Mouse (Mus musculus) neural tube, embryonic 15.5 days (tissue): ENCODE results near the gene Rnf114. TPM values are rescaled to one million over a fixed set of nuclear protein-coding genes. Genes with fewer than 3 reads are reported as not detected.

ENCODE experiments used
- ATAC-seq: fragments of 200-750 bp; cut with Nextera tagmentation; 2 replicates; pipeline ENCODE4 v1.8.0; 2017; ENCODE audit warnings: mild to moderate bottlenecking, moderate TSS enrichment, moderate library complexity; ENCODE audit not compliant: low FRiP score
- H3K27ac ChIP-seq: fragments of 300-500 bp; sonication (generic); replicated peaks from 2 replicates; pipeline ENCODE4 v1.5.1; 2015; ENCODE audit warnings: mild to moderate bottlenecking, inconsistent platforms
- H3K27me3 ChIP-seq: fragments of 300-500 bp; sonication (generic); replicated peaks from 2 replicates; pipeline ENCODE4 v1.6.1; 2015; ENCODE audit warnings: inconsistent platforms
- H3K36me3 ChIP-seq: fragments of 300-500 bp; sonication (generic); 2 replicates; pipeline ENCODE4 v1.6.1; 2015; ENCODE audit warnings: inconsistent platforms
- H3K4me1 ChIP-seq: fragments of 300-500 bp; sonication (generic); 2 replicates; pipeline ENCODE4 v1.6.1; 2015; ENCODE audit warnings: inconsistent platforms
- H3K4me2 ChIP-seq: fragments of 300-500 bp; sonication (generic); 2 replicates; pipeline ENCODE4 v1.6.1; 2015; ENCODE audit warnings: inconsistent platforms, mild to moderate bottlenecking, moderate library complexity
- H3K4me3 ChIP-seq: fragments of 300-500 bp; sonication (generic); replicated peaks from 2 replicates; pipeline ENCODE4 v1.5.1; 2015; ENCODE audit warnings: mild to moderate bottlenecking, inconsistent platforms
- H3K9ac ChIP-seq: fragments of 300-500 bp; sonication (generic); replicated peaks from 2 replicates; pipeline ENCODE4 v1.6.1; 2015; ENCODE audit warnings: mild to moderate bottlenecking, inconsistent platforms
- H3K9me3 ChIP-seq: fragments of 300-500 bp; sonication (generic); replicated peaks from 2 replicates; pipeline ENCODE4 v1.6.1; 2016; ENCODE audit warnings: inconsistent platforms
- WGBS: fragments of 180-500 bp; shearing (Covaris S2); methylation state at CpG from one replicate; pipeline ENCODE4 v1.1.7; 2015; ENCODE audit warnings: mixed read lengths; 5-methylcytosine and 5-hydroxymethylcytosine counted together
- polyA plus RNA-seq: library from polyadenylated mRNA; unstranded; fragments of >200 nt; fragmentation: Nextera tagmentation; extraction: Ambion mirVana; gene quantifications from 2 replicates; pipeline ENCODE4 v1.2.1, GENCODE M21; 2015

The Rnf114 gene
- polyA plus RNA-seq, 1 experiment from 2014 or later: 98.4 TPM

DNA sequence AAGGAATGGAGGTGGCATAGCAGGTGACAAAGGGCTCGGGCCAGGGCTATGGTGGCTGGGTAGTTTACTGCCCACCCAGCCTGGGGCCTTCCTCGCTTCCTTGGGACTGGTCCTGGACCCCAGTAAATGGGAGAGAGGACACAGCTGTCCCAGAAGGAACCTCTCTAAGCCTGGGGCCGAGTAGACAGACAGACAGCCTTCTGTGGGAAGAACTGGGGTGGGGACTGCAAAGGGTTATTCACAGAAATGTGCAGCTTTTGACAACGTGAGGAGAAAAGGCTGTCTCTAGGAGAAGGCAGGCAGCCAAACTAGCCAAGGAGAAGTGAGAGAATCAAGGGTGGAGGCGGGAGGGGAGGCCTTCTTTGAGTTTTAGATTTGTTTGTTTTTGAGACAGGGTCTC, 52.0 kb downstream of the Rnf114 start:
- H3K27me3 ChIP-seq: peaks cover 12% of the 10 kb centered on the region
- H3K9me3 ChIP-seq: no peaks in the 10 kb centered on the region
- 65% methylated on average over 5 of the region's 5 CpGs for WGBS
- H3K9ac ChIP-seq: no peak overlapping the region
- H3K27ac ChIP-seq: peak overlapping the region; percentile 72; the same call in 1 of the 2 replicates
- no peak for ATAC-seq
- H3K36me3 ChIP-seq: no peaks in the 10 kb centered on the region
- H3K4me1 ChIP-seq: peaks cover 27% of the 10 kb centered on the region
- no peak overlapping the region for H3K4me2 ChIP-seq
- H3K4me3 ChIP-seq: no peak overlapping the region

DNA sequence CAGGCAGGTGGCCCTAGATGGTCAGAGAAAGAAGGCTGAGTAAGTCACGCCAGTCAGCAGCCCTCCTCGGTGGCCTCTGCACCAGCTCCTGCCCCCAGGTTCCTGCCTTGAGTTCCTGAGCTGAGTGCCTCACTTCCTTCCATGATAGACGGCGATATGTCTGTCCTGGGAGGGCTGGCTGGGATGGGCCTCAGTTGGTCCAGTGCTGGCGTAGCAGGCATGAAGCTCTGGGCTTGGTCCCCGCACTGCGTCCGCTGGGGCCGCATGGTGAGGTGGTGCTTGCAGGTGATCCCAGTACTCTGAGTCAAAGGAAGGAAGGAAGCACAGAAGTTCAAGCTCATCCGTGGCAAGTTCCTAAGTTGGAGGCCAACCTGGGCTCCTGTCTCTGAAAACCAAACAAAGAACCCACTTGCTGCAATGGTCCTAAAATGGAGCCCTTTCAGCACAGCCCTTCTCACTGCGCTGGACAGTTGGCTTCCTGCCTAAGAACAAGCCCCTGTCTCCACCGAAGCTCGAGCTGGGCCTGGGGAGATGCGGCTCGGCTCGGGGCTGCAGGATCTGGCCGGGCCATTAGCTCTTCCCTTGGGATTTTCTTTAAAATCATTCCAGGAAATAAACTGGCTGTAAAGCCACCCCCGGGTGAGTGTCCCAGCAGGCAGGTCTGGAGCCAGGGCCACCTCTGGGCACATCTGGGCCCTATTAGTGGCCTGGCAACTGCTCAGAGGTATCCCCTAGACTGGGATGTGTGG, 54.2 kb downstream of the Rnf114 start:
- WGBS: 74% methylated on average over 18 of the region's 18 CpGs
- Histone ChIP-seq H3K9ac (no peak overlapping the region), H3K4me1 (peaks cover 16% of the 10 kb centered on the region), H3K9me3 (no peaks in the 10 kb centered on the region), H3K27me3 (no peaks in the 10 kb centered on the region), H3K36me3 (no peaks in the 10 kb centered on the region), H3K27ac (no peak overlapping the region), H3K4me3 (no peak overlapping the region), H3K4me2 (no peak overlapping the region)
- ATAC-seq: no peak

GRCm38 (mm10) chr2:167547444-167547843, 55.0 kb downstream of the Rnf114 start:
- H3K9ac ChIP-seq: no peak overlapping the region
- WGBS: 79% methylated on average over 8 of the region's 8 CpGs
- no peak for ATAC-seq
- H3K4me1 ChIP-seq: peaks cover 14% of the 10 kb centered on the region
- no peak overlapping the region for H3K27ac ChIP-seq
- H3K9me3 ChIP-seq: no peaks in the 10 kb centered on the region
- no peak overlapping the region for H3K4me3 ChIP-seq
- H3K27me3 ChIP-seq: no peaks in the 10 kb centered on the region
- no peaks in the 10 kb centered on the region for H3K36me3 ChIP-seq
- no peak overlapping the region for H3K4me2 ChIP-seq

- no peaks in the 10 kb centered on the region for H3K9me3 ChIP-seq
- no peaks in the 10 kb centered on the region for H3K36me3 ChIP-seq
- no peak overlapping the region for H3K27ac ChIP-seq
- no peak overlapping the region for H3K4me2 ChIP-seq
- H3K4me3 ChIP-seq: no peak overlapping the region
- H3K4me1 ChIP-seq: peaks cover 5% of the 10 kb centered on the region
- no peak for ATAC-seq
- H3K9ac ChIP-seq: no peak overlapping the region
- WGBS: 85% methylated on average over 7 of the region's 7 CpGs
- H3K27me3 ChIP-seq: no peaks in the 10 kb centered on the region
These were observed 56.5 kb downstream of the Rnf114 start for GRCm38 (mm10) chr2:167548961-167549360.

GRCm38 (mm10) chr2:167550341-167550854, 58.0 kb downstream of the Rnf114 start:
- H3K9me3 ChIP-seq: no peaks in the 10 kb centered on the region
- H3K9ac ChIP-seq: no peak overlapping the region
- ATAC-seq: no peak
- H3K27me3 ChIP-seq: no peaks in the 10 kb centered on the region
- no peaks in the 10 kb centered on the region for H3K4me1 ChIP-seq
- H3K27ac ChIP-seq: no peak overlapping the region
- H3K4me2 ChIP-seq: no peak overlapping the region
- 80% methylated on average over 8 of the region's 8 CpGs for WGBS
- no peak overlapping the region for H3K4me3 ChIP-seq
- no peaks in the 10 kb centered on the region for H3K36me3 ChIP-seq

DNA sequence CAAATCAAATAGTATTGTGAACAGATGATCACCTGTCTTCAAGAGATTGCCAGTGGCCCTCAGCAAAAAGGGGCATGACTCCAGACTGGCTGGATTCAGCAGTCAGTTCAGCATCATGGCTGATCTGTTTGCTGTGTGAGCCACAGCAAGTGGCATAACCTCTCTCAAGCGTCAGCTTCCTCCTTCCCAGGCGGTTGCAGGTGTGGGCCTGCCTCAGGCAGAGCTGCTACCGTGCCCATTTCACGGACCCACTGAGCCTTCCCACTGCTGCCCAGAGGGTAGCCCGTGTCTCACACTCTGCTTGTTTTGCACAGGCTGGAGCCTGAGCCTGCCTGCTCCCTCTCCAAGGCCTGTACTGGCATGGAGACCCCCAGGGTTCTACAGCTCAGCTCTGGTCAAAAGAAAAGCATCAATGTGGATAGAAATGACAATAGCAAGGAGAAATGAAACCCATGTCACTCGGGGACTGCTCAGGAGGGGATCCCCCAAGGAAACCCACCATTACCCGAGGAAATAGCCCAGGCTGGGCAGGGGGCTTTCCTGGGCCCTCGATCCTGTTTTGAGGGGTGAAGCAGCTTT, 59.0 kb downstream of the Rnf114 start:
- Histone ChIP-seq H3K4me1 (no peaks in the 10 kb centered on the region), H3K27ac (no peak overlapping the region), H3K9ac (no peak overlapping the region), H3K4me2 (no peak overlapping the region), H3K9me3 (no peaks in the 10 kb centered on the region), H3K27me3 (no peaks in the 10 kb centered on the region), H3K36me3 (no peaks in the 10 kb centered on the region), H3K4me3 (no peak overlapping the region)
- no peak for ATAC-seq
- WGBS: 78% methylated on average over 8 of the region's 8 CpGs

DNA sequence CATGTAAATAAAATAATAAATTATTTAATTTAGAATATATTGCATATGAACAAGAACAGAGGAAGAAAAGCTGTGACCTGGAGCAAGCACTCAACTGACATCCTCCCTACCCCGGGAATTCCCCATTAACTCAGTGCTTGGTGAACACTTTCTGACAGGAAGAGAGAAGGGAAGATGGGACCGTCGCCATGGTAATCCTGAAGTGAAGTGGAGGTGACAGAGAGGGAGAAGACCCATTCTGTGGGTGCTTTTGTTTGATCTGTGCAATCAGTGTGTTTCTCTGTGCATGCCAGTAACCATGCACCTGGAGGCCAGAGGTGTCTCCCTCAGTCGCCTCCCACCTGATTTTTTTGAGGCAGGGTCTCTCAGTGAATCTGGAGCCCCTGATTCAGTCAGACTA, 59.8 kb downstream of the Rnf114 start:
- Histone ChIP-seq H3K27me3 (no peaks in the 10 kb centered on the region), H3K4me3 (no peak overlapping the region), H3K9ac (no peak overlapping the region), H3K27ac (no peak overlapping the region), H3K9me3 (no peaks in the 10 kb centered on the region), H3K4me1 (no peaks in the 10 kb centered on the region), H3K4me2 (no peak overlapping the region), H3K36me3 (no peaks in the 10 kb centered on the region)
- no peak for ATAC-seq
- WGBS: 86% methylated on average over 4 of the region's 4 CpGs

DNA sequence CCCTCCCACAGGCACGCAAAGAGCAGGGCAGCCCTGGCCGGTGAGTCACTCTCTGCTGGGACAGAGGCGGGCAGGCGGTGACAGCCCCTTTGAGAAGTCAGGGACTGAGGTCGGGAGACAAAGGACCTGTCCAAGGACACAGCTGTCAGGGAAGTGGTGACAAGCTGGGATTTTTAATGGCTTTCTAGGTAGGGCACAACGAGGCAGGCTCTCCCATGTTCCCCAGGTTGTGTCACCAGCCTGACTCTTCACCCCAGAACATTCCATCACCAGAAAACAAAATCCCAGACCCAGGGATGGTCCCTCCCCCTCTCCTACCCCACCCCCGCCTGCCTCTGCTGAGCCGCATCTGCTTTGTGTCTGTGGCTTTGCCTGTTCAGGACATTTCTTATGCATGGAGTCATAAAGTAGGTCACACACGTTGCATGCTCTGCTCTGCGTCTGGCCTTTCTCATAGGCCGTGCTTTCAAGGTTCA, 60.5 kb downstream of the Rnf114 start:
- Histone ChIP-seq H3K9me3 (no peaks in the 10 kb centered on the region), H3K4me2 (no peak overlapping the region), H3K4me1 (no peaks in the 10 kb centered on the region), H3K4me3 (no peak overlapping the region), H3K9ac (no peak overlapping the region), H3K27ac (no peak overlapping the region), H3K36me3 (no peaks in the 10 kb centered on the region), H3K27me3 (no peaks in the 10 kb centered on the region)
- 16% methylated on average over 11 of the region's 11 CpGs for WGBS
- ATAC-seq: no peak

- WGBS: 95% methylated on average over 5 of the region's 5 CpGs
These were observed 63.3 kb downstream of the Rnf114 start for GRCm38 (mm10) chr2:167555766-167556165.

GRCm38 (mm10) chr2:167559413-167559812, 67.0 kb downstream of the Rnf114 start:
- H3K4me1 ChIP-seq: peaks cover 26% of the 10 kb centered on the region
- H3K4me3 ChIP-seq: 0 out of 2 replicates have a peak overlapping the region, but pooled peaks have one; percentile 7
- H3K36me3 ChIP-seq: no peaks in the 10 kb centered on the region
- ATAC-seq: 0 out of 2 replicates have a peak, but pooled peaks have one; percentile 47
- no peak overlapping the region for H3K27ac ChIP-seq
- 15% methylated on average over 27 of the region's 27 CpGs for WGBS
- peak overlapping the region; percentile 31; the same call in 1 of the 2 replicates for H3K9ac ChIP-seq
- H3K9me3 ChIP-seq: no peaks in the 10 kb centered on the region
- H3K4me2 ChIP-seq: peak overlapping the region; percentile 51
- H3K27me3 ChIP-seq: peaks cover 10% of the 10 kb centered on the region; the same call in 1 of the 2 replicates

More at GRCm38 (mm10) chr2:167555766-167556165, 63.3 kb downstream of the Rnf114 start:
- peaks cover 11% of the 10 kb centered on the region for H3K4me1 ChIP-seq
- H3K4me3 ChIP-seq: no peak overlapping the region
- H3K36me3 ChIP-seq: no peaks in the 10 kb centered on the region
- H3K27me3 ChIP-seq: peaks cover 10% of the 10 kb centered on the region; the same call in 1 of the 2 replicates
- H3K4me2 ChIP-seq: no peak overlapping the region
- ATAC-seq: no peak
- no peak overlapping the region for H3K9ac ChIP-seq
- H3K9me3 ChIP-seq: no peaks in the 10 kb centered on the region
- H3K27ac ChIP-seq: no peak overlapping the region

- H3K4me3 ChIP-seq: no peak overlapping the region
- H3K27ac ChIP-seq: 0 out of 2 replicates have a peak overlapping the region, but pooled peaks have one; percentile 18
- no peaks in the 10 kb centered on the region for H3K9me3 ChIP-seq
- H3K9ac ChIP-seq: no peak overlapping the region
- H3K4me1 ChIP-seq: peaks cover 37% of the 10 kb centered on the region
- H3K27me3 ChIP-seq: peaks cover 10% of the 10 kb centered on the region; the same call in 1 of the 2 replicates
- H3K4me2 ChIP-seq: no peak overlapping the region
- H3K36me3 ChIP-seq: no peaks in the 10 kb centered on the region
- WGBS: 28% methylated on average over 8 of the region's 8 CpGs
- no peak for ATAC-seq
These were observed 69.7 kb downstream of the Rnf114 start for GRCm38 (mm10) chr2:167562101-167562500.

DNA sequence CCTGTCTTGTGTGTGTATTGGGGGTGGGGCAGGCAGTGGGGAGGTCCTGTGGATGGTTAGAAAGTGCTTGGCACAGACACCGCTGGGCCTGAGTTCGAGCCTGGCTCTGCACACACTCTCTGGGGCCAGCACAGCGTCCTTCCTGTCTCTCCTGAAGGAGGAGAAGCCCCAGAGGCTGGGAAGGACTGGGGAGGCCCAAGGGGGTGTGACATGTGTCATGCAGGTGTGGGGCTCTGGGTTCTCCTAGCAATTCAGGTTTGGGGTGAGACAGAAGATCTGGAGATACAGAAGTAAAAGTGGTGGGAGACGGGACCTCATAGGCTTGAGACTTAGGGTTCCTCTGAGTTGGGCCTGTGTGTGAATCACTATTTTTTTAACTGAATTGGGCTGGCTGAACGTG, 70.6 kb downstream of the Rnf114 start:
- ATAC-seq: no peak
- Histone ChIP-seq H3K4me1 (peaks cover 37% of the 10 kb centered on the region), H3K4me3 (no peak overlapping the region), H3K4me2 (no peak overlapping the region), H3K9ac (no peak overlapping the region), H3K27ac (no peak overlapping the region), H3K9me3 (no peaks in the 10 kb centered on the region), H3K36me3 (no peaks in the 10 kb centered on the region), H3K27me3 (peaks cover 10% of the 10 kb centered on the region; the same call in 1 of the 2 replicates)
- 81% methylated on average over 5 of the region's 5 CpGs for WGBS
